Comparison of ENCODE assay signal across 8 mouse cellular contexts in genomic region chr9:121354792-121355390, GRCm38 (mm10). TPM values are rescaled to one million over a fixed set of nuclear protein-coding genes. Genes with fewer than 3 reads are reported as not detected.
DNase-seq lines count a peak whose midpoint lies in the region; ATAC-seq and TF ChIP-seq lines count a peak whose summit lies in the region.

No protein-coding gene starts in this region.

- intact Hi-C loops in left cerebral cortex, postnatal 14 days (cut with DNase I) = no loop called here

- TF ChIP-seq POLR2A in kidney, adult 2 months (IDR thresholded peaks at IDR 0.05; ENCODE audit: low read depth, low read length) = no peak

- peak; percentile 54 for ATAC-seq in activated CD4-positive, CD25-positive, alpha-beta regulatory T cell, adult 4 months
- ATAC-seq in forebrain, postnatal 0 days = no peak
- ATAC-seq in midbrain, postnatal 0 days (ENCODE audit: low FRiP score) = no peak

- peak; percentile 78 for DNase-seq in kidney, adult 2 months
- DNase-seq in kidney, postnatal 14 days = no peak
- no peak for DNase-seq in forebrain, postnatal 0 days
- DNase-seq in limb, embryonic 10.5 days (ENCODE audit: low spot score) = no peak
- no peak for DNase-seq in midbrain, postnatal 0 days (ENCODE audit: low spot score)
- DNase-seq in ovary, postnatal 10 days (ENCODE audit: low spot score) = no peak
- no peak for DNase-seq in left cerebral cortex, postnatal 14 days (ENCODE audit: low spot score in 2 of 2)

- H3K4me3 ChIP-seq in kidney, adult 2 months (ENCODE audit: insufficient read depth, low read depth, low read length) = no peak overlapping the region
- H3K4me3 ChIP-seq in forebrain, postnatal 0 days (ENCODE audit: low read depth, low read length) = no peak overlapping the region
- no peak overlapping the region for H3K4me3 ChIP-seq in limb, embryonic 10.5 days
- H3K4me3 ChIP-seq in midbrain, postnatal 0 days (ENCODE audit: low read depth, low read length) = no peak overlapping the region

- 43% methylated on average over 4 of the region's 4 CpGs for WGBS in kidney, adult 2 months
- WGBS in forebrain, postnatal 0 days = 50% methylated on average over 4 of the region's 4 CpGs
- WGBS in limb, embryonic 10.5 days = 85% methylated on average over 4 of the region's 4 CpGs
- 74% methylated on average over 4 of the region's 4 CpGs for WGBS in midbrain, postnatal 0 days

- H3K27ac ChIP-seq in kidney, adult 2 months (ENCODE audit: insufficient read depth, low read depth, low read length) = peak overlapping the region; percentile 68
- H3K27ac ChIP-seq in forebrain, postnatal 0 days (ENCODE audit: low read depth, low read length) = peak overlapping the region; percentile 76
- H3K27ac ChIP-seq in limb, embryonic 10.5 days = peak overlapping the region; percentile 68; the same call in 1 of the 2 replicates
- H3K27ac ChIP-seq in midbrain, postnatal 0 days (ENCODE audit: low read depth, low read length) = peak overlapping the region; percentile 47; the same call in 1 of the 2 replicates

- no peaks in the 10 kb centered on the region for H3K36me3 ChIP-seq in kidney, adult 2 months (ENCODE audit: control insufficient read depth, insufficient read depth, low read length)
- H3K36me3 ChIP-seq in forebrain, postnatal 0 days (ENCODE audit: insufficient read depth) = no peaks in the 10 kb centered on the region
- no peaks in the 10 kb centered on the region for H3K36me3 ChIP-seq in limb, embryonic 10.5 days
- H3K36me3 ChIP-seq in midbrain, postnatal 0 days (ENCODE audit: insufficient read depth, low read length) = no peaks in the 10 kb centered on the region

- no peak overlapping the region for H3K9ac ChIP-seq in forebrain, postnatal 0 days
- no peak overlapping the region for H3K9ac ChIP-seq in midbrain, postnatal 0 days (replicated peaks; ENCODE audit: low read length, poor library complexity, severe bottlenecking)

- peak; percentile 71 for TF ChIP-seq CTCF in kidney, adult 2 months (conservative IDR thresholded peaks at IDR 0.05; ENCODE audit: insufficient read depth, insufficient read length, low read depth, low read length)
- peak; percentile 43 for TF ChIP-seq CTCF in forebrain, postnatal 0 days (IDR thresholded peaks at IDR 0.05; ENCODE audit: low read depth)
- TF ChIP-seq CTCF in midbrain, postnatal 0 days (IDR thresholded peaks at IDR 0.05) = peak; percentile 47

- peaks cover 66% of the 10 kb centered on the region for H3K4me1 ChIP-seq in kidney, adult 2 months (ENCODE audit: control insufficient read depth, insufficient read depth, low read length)
- peaks cover 4% of the 10 kb centered on the region; the same call in 1 of the 2 replicates for H3K4me1 ChIP-seq in forebrain, postnatal 0 days (ENCODE audit: insufficient read depth)
- peaks cover 59% of the 10 kb centered on the region for H3K4me1 ChIP-seq in limb, embryonic 10.5 days
- peaks cover 10% of the 10 kb centered on the region for H3K4me1 ChIP-seq in midbrain, postnatal 0 days (ENCODE audit: insufficient read depth, low read length)

- no peak overlapping the region for H3K4me2 ChIP-seq in forebrain, postnatal 0 days (ENCODE audit: low read depth)
- no peak overlapping the region for H3K4me2 ChIP-seq in midbrain, postnatal 0 days (ENCODE audit: low read depth, low read length, poor library complexity, severe bottlenecking)

- H3K27me3 ChIP-seq in kidney, adult 2 months (replicated peaks; ENCODE audit: control insufficient read depth, insufficient read depth, low read length) = no peaks in the 10 kb centered on the region
- H3K27me3 ChIP-seq in forebrain, postnatal 0 days (ENCODE audit: insufficient read depth, low read length) = no peaks in the 10 kb centered on the region
- H3K27me3 ChIP-seq in limb, embryonic 10.5 days (ENCODE audit: low read depth, poor library complexity, severe bottlenecking) = no peaks in the 10 kb centered on the region
- H3K27me3 ChIP-seq in midbrain, postnatal 0 days (ENCODE audit: insufficient read depth, low read length) = no peaks in the 10 kb centered on the region

- no peaks in the 10 kb centered on the region for H3K9me3 ChIP-seq in forebrain, postnatal 0 days (ENCODE audit: low read length)
- no peaks in the 10 kb centered on the region for H3K9me3 ChIP-seq in limb, embryonic 10.5 days (replicated peaks)
- no peaks in the 10 kb centered on the region for H3K9me3 ChIP-seq in midbrain, postnatal 0 days (ENCODE audit: low read length)

RNA-seq across cellular contexts. Expression of gene Trak1, which starts 57.6 kb away (rescaled TPM):
- polyA plus RNA-seq in kidney, adult 2 months (2012; rRNA removed) = 65.1 and 65.2 TPM in 2 replicates
- 10 to 100 TPM in 1 of 2 experiments, 1 to 10 TPM in 1; 9.4 to 11.2 TPM for polyA plus RNA-seq in activated CD4-positive, CD25-positive, alpha-beta regulatory T cell, adult 4 months (2017; shearing (Covaris generic))
- total RNA-seq in forebrain, postnatal 0 days (2014; rRNA removed) = 115 and 116 TPM in 2 replicates
- 46.2 and 61.8 TPM in 2 replicates for polyA plus RNA-seq in forebrain, postnatal 0 days (2015; fragmentation: Nextera tagmentation; extraction: Ambion mirVana)
- polyA plus RNA-seq in limb, embryonic 10.5 days (2016; fragmentation: Nextera tagmentation; extraction: Ambion mirVana) = 9.6 and 12.2 TPM in 2 replicates
- total RNA-seq in midbrain, postnatal 0 days (2014; rRNA removed) = 107 and 154 TPM in 2 replicates
- 58.7 and 61.6 TPM in 2 replicates for polyA plus RNA-seq in midbrain, postnatal 0 days (2015; fragmentation: Nextera tagmentation; extraction: Ambion mirVana)
- 100 to 1,000 TPM; 217 to 226 TPM for total RNA-seq in left cerebral cortex, postnatal 14 days (2021)
